In the genomic region with DNA sequence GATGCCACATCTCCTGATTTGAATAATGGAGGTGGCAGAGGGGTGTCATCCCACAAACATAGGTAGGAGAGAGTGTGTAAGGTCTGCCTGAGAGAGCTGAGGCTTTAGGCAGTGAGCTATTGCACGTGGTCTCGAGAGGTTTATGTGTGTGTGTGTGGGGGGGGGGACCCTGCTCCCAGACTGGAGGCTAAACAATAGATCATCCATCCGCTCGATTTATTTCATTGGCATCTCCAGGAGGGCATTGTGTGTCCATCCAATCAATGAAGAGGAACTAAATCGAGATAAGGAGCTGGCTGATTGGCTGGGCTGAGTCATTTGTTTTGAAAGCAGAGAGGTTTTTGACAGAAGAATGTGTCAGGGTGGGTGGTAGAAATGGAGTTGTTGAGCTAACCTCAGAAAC, we compare ENCODE assay signal across 11 mouse cellular contexts. TPM values are rescaled to one million over a fixed set of nuclear protein-coding genes. Genes with fewer than 3 reads are reported as not detected.
DNase-seq lines count a peak whose midpoint lies in the region; ATAC-seq lines count a peak whose summit lies in the region.
"Had no signal": no experiment of that assay in that cellular context is flagged by ENCODE, and none has a peak within 500 bp of the region (broad histone marks: within the 10 kb centered on the region; RNA-seq: fewer than 3 reads in every experiment).

No protein-coding gene starts in this region.

- peak; percentile 51 to 78 for DNase-seq in left cerebral cortex, postnatal 14 days (ENCODE audit: low spot score in 2 of 2)
- DNase-seq in left cerebral cortex, adult 8-10 months (ENCODE audit: low spot score in 2 of 2), result no peak
- DNase-seq in embryo, embryonic 9.5 days (ENCODE audit: extremely low spot score), result peak; percentile 69
- no peak for DNase-seq in adrenal gland, adult 8-10 months
- DNase-seq in adrenal gland, postnatal 36 days, result no peak
- DNase-seq in kidney, postnatal 10 days, result no peak

- peak overlapping the region; percentile 55 for H3K4me3 ChIP-seq in hindbrain, embryonic 15.5 days
- H3K4me3 ChIP-seq in neural tube, embryonic 13.5 days, result peak overlapping the region; percentile 53
- H3K4me3 ChIP-seq: heart, embryonic 10.5 days had no signal

- H3K4me1 ChIP-seq in hindbrain, embryonic 15.5 days (replicated peaks), result peaks cover 41% of the 10 kb centered on the region
- peaks cover 39% of the 10 kb centered on the region for H3K4me1 ChIP-seq in neural tube, embryonic 13.5 days (replicated peaks)

- peak overlapping the region; percentile 87 for H3K4me2 ChIP-seq in hindbrain, embryonic 15.5 days
- H3K4me2 ChIP-seq in neural tube, embryonic 13.5 days, result peak overlapping the region; percentile 84

- H3K9me3 ChIP-seq in hindbrain, embryonic 15.5 days, result no peaks in the 10 kb centered on the region; the same call in 1 of the 2 replicates
- H3K9me3 ChIP-seq in neural tube, embryonic 13.5 days, result peaks cover 12% of the 10 kb centered on the region; the same call in 1 of the 2 replicates

- WGBS in hindbrain, embryonic 15.5 days, result 2% methylated on average over 5 of the region's 5 CpGs
- WGBS in neural tube, embryonic 13.5 days, result under 1% methylated on average over 5 of the region's 5 CpGs

- H3K9ac ChIP-seq in hindbrain, embryonic 15.5 days, result peak overlapping the region; percentile 69
- H3K9ac ChIP-seq in neural tube, embryonic 13.5 days, result peak overlapping the region; percentile 94

- H3K27ac ChIP-seq in hindbrain, embryonic 15.5 days (replicated peaks), result peak overlapping the region; percentile 92
- peak overlapping the region; percentile 98 for H3K27ac ChIP-seq in neural tube, embryonic 13.5 days (replicated peaks)
- H3K27ac ChIP-seq: heart, embryonic 10.5 days had no signal

- peak; percentile 68 for ATAC-seq in hindbrain, embryonic 15.5 days (ENCODE audit: low FRiP score, low read depth)
- ATAC-seq in neural tube, embryonic 13.5 days (ENCODE audit: low read depth), result peak; percentile 77

- H3K27me3 ChIP-seq in hindbrain, embryonic 15.5 days, result no peaks in the 10 kb centered on the region
- no peaks in the 10 kb centered on the region for H3K27me3 ChIP-seq in neural tube, embryonic 13.5 days

- H3K36me3 ChIP-seq in hindbrain, embryonic 15.5 days, result peaks cover 40% of the 10 kb centered on the region
- peaks cover 46% of the 10 kb centered on the region for H3K36me3 ChIP-seq in neural tube, embryonic 13.5 days
- H3K36me3 ChIP-seq: heart, embryonic 10.5 days had no signal

- intact Hi-C loops in left cerebral cortex, postnatal 14 days (cut with DNase I), result loop anchor here (5.0 kb wide), 2 partner anchors 60 to 85 kb away; no protein-coding TSS in a partner anchor

RNA-seq across cellular contexts. Expression of a gene that starts 2.4 kb away (rescaled TPM):
- total RNA-seq in left cerebral cortex, postnatal 14 days (2021), result 100 to 1,000 TPM; 759 to 774 TPM
- 100 to 1,000 TPM; 634 to 689 (median 664) TPM for total RNA-seq in left cerebral cortex, adult 8-10 months (2022)
- 496 and 530 TPM in 2 replicates for polyA plus RNA-seq in hindbrain, embryonic 15.5 days (2015; fragmentation: Nextera tagmentation; extraction: Ambion mirVana)
- 356 and 366 TPM in 2 replicates for polyA plus RNA-seq in neural tube, embryonic 13.5 days (2015; fragmentation: Nextera tagmentation; extraction: Ambion mirVana)
- total RNA-seq in adrenal gland, adult 8-10 months (2022), result 10 to 100 TPM; 37.1 to 76.7 (median 48.5) TPM
- 10 to 100 TPM; 24.3 to 26.1 TPM for total RNA-seq in adrenal gland, postnatal 36 days (2021)
- total RNA-seq: MEL had no signal

RNA-seq across cellular contexts. Expression of a gene that starts 37.3 kb away (rescaled TPM):
- total RNA-seq in left cerebral cortex, postnatal 14 days (2021), result not detected
- total RNA-seq in left cerebral cortex, adult 8-10 months (2022), result not detected
- polyA plus RNA-seq in hindbrain, embryonic 15.5 days (2015; fragmentation: Nextera tagmentation; extraction: Ambion mirVana), result 0.16 and 0.36 TPM in 2 replicates
- 0.22 and 0.23 TPM in 2 replicates for polyA plus RNA-seq in neural tube, embryonic 13.5 days (2015; fragmentation: Nextera tagmentation; extraction: Ambion mirVana)
- not detected for total RNA-seq in adrenal gland, adult 8-10 months (2022)
- not detected for total RNA-seq in adrenal gland, postnatal 36 days (2021)
- total RNA-seq: liver, adult 2 months; MEL had no signal
- polyA plus RNA-seq: liver, adult 2 months had no signal

Comparison
In these comparisons a context has a peak if more than half of its experiments do, and no peak if none do; other contexts are left out.
1. DNase-seq: peak in left cerebral cortex, postnatal 14 days (2 of 2) and embryo, embryonic 9.5 days (single experiment); none in left cerebral cortex, adult 8-10 months (0 of 2), adrenal gland, adult 8-10 months (single experiment), adrenal gland, postnatal 36 days (0 of 2) and kidney, postnatal 10 days (single experiment).
2. RNA of a gene that starts 2.4 kb away (total RNA-seq): 759 to 774 TPM in left cerebral cortex, postnatal 14 days and 634 to 689 TPM in left cerebral cortex, adult 8-10 months; 37.1 to 76.7 TPM in adrenal gland, adult 8-10 months and 24.3 to 26.1 TPM in adrenal gland, postnatal 36 days; every median in the first group is over 4 times any median in the second.